In the genomic region with DNA sequence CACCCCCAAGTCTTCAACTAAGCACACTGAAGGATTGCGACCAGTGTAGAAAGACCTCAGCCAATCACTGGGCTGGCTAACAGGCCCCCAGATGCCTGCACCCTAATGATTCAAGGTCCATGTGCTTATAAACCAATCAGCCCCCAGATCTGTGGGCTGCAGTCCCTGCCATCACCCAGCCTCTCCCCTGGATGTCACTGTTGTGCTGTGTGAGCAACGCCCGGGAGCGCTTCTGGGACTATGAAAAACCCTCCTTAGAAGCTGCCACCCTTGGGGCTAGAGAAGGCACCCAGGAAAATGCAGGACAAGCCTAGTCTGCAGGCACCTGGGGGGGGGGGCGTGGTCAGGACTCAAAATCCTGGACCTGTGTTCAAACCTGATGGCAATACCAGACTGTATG, we compare ENCODE assay signal across 8 mouse cellular contexts.
A peak's percentile ranks its signal among the peaks of the same experiment; 100 is the strongest.
DNase-seq lines count a peak whose midpoint lies in the region; ATAC-seq lines count a peak whose summit lies in the region.

No protein-coding gene starts in this region.

- intact Hi-C loops in heart, postnatal 10 days (cut with DNase I), result loop anchor here (5.0 to 10.0 kb wide), 2 partner anchors 242 to 335 kb away; no protein-coding TSS in a partner anchor
- intact Hi-C loops in heart, postnatal 25 days (cut with DNase I), result loop anchor here (2.0 kb wide), 1 partner anchor 212 kb away; no protein-coding TSS in a partner anchor

- ATAC-seq in frontal cortex, adult (ENCODE audit: low TSS enrichment), result peak; percentile 32; the same call in 1 of the 2 replicates

- peak; percentile 15 to 20 for DNase-seq in heart, postnatal 10 days
- no peak for DNase-seq in heart, postnatal 25 days (ENCODE audit: low spot score)
- DNase-seq in urinary bladder, postnatal 14 days (ENCODE audit: low spot score), result peak; percentile 18
- no peak for DNase-seq in urinary bladder, adult 2 months (ENCODE audit: low spot score)
- DNase-seq in layer of hippocampus, postnatal 36 days, result peak; percentile 49 to 68
- peak; percentile 78 for DNase-seq in retina, postnatal 1 day
- no peak for DNase-seq in ovary, postnatal 14 days (ENCODE audit: low spot score)

Comparison
In these comparisons a context has a peak if more than half of its experiments do, and no peak if none do; other contexts are left out.
1. DNase-seq: peak in heart, postnatal 10 days (2 of 2), urinary bladder, postnatal 14 days (single experiment), layer of hippocampus, postnatal 36 days (2 of 2) and retina, postnatal 1 day (single experiment); none in heart, postnatal 25 days (single experiment), urinary bladder, adult 2 months (single experiment) and ovary, postnatal 14 days (single experiment).